Comparison of ENCODE assay signal across 10 mouse cellular contexts in genomic region chr19:4810746-4811062, GRCm38 (mm10). TPM values are rescaled to one million over a fixed set of nuclear protein-coding genes. Genes with fewer than 3 reads are reported as not detected.
DNase-seq lines count a peak whose midpoint lies in the region; ATAC-seq and TF ChIP-seq lines count a peak whose summit lies in the region.
"Had no signal": no experiment of that assay in that cellular context is flagged by ENCODE, and none has a peak within 500 bp of the region (broad histone marks: within the 10 kb centered on the region; RNA-seq: fewer than 3 reads in every experiment).

No protein-coding gene starts in this region.

- H3K9ac ChIP-seq in ES-Bruce4 (ENCODE audit: low read depth, poor library complexity, severe bottlenecking), result peak overlapping the region; percentile 64
- peak overlapping the region; percentile 64 for H3K9ac ChIP-seq in forebrain, embryonic 15.5 days (replicated peaks)
- peak overlapping the region; percentile 75 for H3K9ac ChIP-seq in liver, embryonic 16.5 days (ENCODE audit: low read depth, low read length)

- TF ChIP-seq EP300 in ES-Bruce4 (IDR thresholded peaks at IDR 0.05; ENCODE audit: insufficient read depth, low read depth, low read length), result no peak

- peaks cover 10% of the 10 kb centered on the region for H3K4me1 ChIP-seq in heart, embryonic 10.5 days
- H3K4me1 ChIP-seq in ES-Bruce4 (ENCODE audit: control insufficient read depth, insufficient read depth, low read length), result no peaks in the 10 kb centered on the region
- peaks cover 32% of the 10 kb centered on the region for H3K4me1 ChIP-seq in forebrain, embryonic 15.5 days
- peaks cover 23% of the 10 kb centered on the region for H3K4me1 ChIP-seq in liver, embryonic 16.5 days (ENCODE audit: control insufficient read depth, low read depth, low read length)

- peak overlapping the region; percentile 87 for H3K4me2 ChIP-seq in forebrain, embryonic 15.5 days (replicated peaks)
- peak overlapping the region; percentile 80 for H3K4me2 ChIP-seq in liver, embryonic 16.5 days (ENCODE audit: low read depth, low read length)

- H3K9me3 ChIP-seq in heart, embryonic 10.5 days, result no peaks in the 10 kb centered on the region
- H3K9me3 ChIP-seq in ES-Bruce4 (replicated peaks; ENCODE audit: control insufficient read depth, insufficient read depth, low read length, poor library complexity, severe bottlenecking), result no peaks in the 10 kb centered on the region
- no peaks in the 10 kb centered on the region for H3K9me3 ChIP-seq in forebrain, embryonic 15.5 days
- H3K9me3 ChIP-seq in liver, embryonic 16.5 days (replicated peaks; ENCODE audit: control insufficient read depth, low read length), result no peaks in the 10 kb centered on the region

- no peaks in the 10 kb centered on the region for H3K27me3 ChIP-seq in heart, embryonic 10.5 days (ENCODE audit: insufficient read depth, poor library complexity, severe bottlenecking)
- no peaks in the 10 kb centered on the region for H3K27me3 ChIP-seq in ES-Bruce4 (ENCODE audit: control insufficient read depth, insufficient read depth, low read length, poor library complexity, severe bottlenecking)
- H3K27me3 ChIP-seq in forebrain, embryonic 15.5 days, result no peaks in the 10 kb centered on the region
- no peaks in the 10 kb centered on the region for H3K27me3 ChIP-seq in liver, embryonic 16.5 days (ENCODE audit: control insufficient read depth, insufficient read depth, low read depth, low read length)

- no peaks in the 10 kb centered on the region for H3K36me3 ChIP-seq in heart, embryonic 10.5 days
- no peaks in the 10 kb centered on the region for H3K36me3 ChIP-seq in ES-Bruce4 (ENCODE audit: control insufficient read depth, insufficient read depth, low read length, poor library complexity, severe bottlenecking)
- H3K36me3 ChIP-seq in forebrain, embryonic 15.5 days, result 0 out of 2 replicates have a peak, but pooled peaks cover 3% of the 10 kb centered on the region
- H3K36me3 ChIP-seq in liver, embryonic 16.5 days (ENCODE audit: control insufficient read depth, insufficient read depth), result no peaks in the 10 kb centered on the region

- H3K27ac ChIP-seq in heart, embryonic 10.5 days, result peak overlapping the region; percentile 97
- H3K27ac ChIP-seq in ES-Bruce4 (ENCODE audit: insufficient read depth, low read length), result peak overlapping the region; percentile 95
- peak overlapping the region; percentile 96 for H3K27ac ChIP-seq in forebrain, embryonic 15.5 days (replicated peaks)
- peak overlapping the region; percentile 91 for H3K27ac ChIP-seq in liver, embryonic 16.5 days (ENCODE audit: low read length)

- ATAC-seq in forebrain, embryonic 15.5 days (replicated peaks), result no peak
- ATAC-seq in liver, embryonic 16.5 days (ENCODE audit: low read depth), result no peak
- no peak for ATAC-seq in monocyte, adult 5-6 weeks (replicated peaks; ENCODE audit: insufficient number of reproducible peaks, low FRiP score, low TSS enrichment, poor library complexity, severe bottlenecking)

- no peak for DNase-seq in heart, embryonic 10.5 days (ENCODE audit: low spot score)
- DNase-seq in heart, adult 18-20 months, result no peak
- no peak for DNase-seq in thymus, adult 18-20 months
- DNase-seq in adipocyte (ENCODE audit: low spot score), result no peak

- peak overlapping the region; percentile 92 for H3K4me3 ChIP-seq in heart, embryonic 10.5 days
- H3K4me3 ChIP-seq in ES-Bruce4 (ENCODE audit: low read depth, low read length), result peak overlapping the region; percentile 79
- H3K4me3 ChIP-seq in forebrain, embryonic 15.5 days, result peak overlapping the region; percentile 97
- H3K4me3 ChIP-seq in liver, embryonic 16.5 days (ENCODE audit: low read depth, low read length), result peak overlapping the region; percentile 87

- no peak for TF ChIP-seq POLR2A in ES-Bruce4 (IDR thresholded peaks at IDR 0.05; ENCODE audit: insufficient read depth, low read length)

- 0% methylated on average over 17 of the region's 17 CpGs for WGBS in heart, embryonic 10.5 days
- 0% methylated on average over 16 of the region's 17 CpGs for WGBS in forebrain, embryonic 15.5 days
- 0% methylated on average over 17 of the region's 17 CpGs for WGBS in liver, embryonic 16.5 days (ENCODE audit: insufficient replicate concordance)

- no peak for TF ChIP-seq CTCF in ES-Bruce4 (IDR thresholded peaks at IDR 0.05; ENCODE audit: low read depth, low read length)

RNA-seq across cellular contexts. Expression of gene Gm21992, which starts 0.7 kb away (rescaled TPM):
- 21.5 and 23.0 TPM in 2 replicates for polyA plus RNA-seq in heart, embryonic 10.5 days (2016; fragmentation: Nextera tagmentation; extraction: Ambion mirVana)
- 10 to 100 TPM; 15.4 to 19.4 TPM for total RNA-seq in heart, adult 18-20 months (2021)
- 22.2 and 23.5 TPM in 2 replicates for polyA plus RNA-seq in ES-Bruce4 (2011; ENCODE audit: insufficient read depth, insufficient read length, low read depth, missing spikeins)
- 31.3 and 43.7 TPM in 2 replicates for polyA plus RNA-seq in forebrain, embryonic 15.5 days (2015; fragmentation: Nextera tagmentation; extraction: Ambion mirVana)
- polyA plus RNA-seq in liver, embryonic 16.5 days (2015; fragmentation: Nextera tagmentation; extraction: Ambion mirVana), result 11.7 and 13.7 TPM in 2 replicates
- total RNA-seq in monocyte, adult 5-6 weeks (2017), result 15.1 to 25.6 TPM (median 19.0 TPM) in 3 replicates

RNA-seq across cellular contexts. Expression of gene Rbm14, which starts 0.7 kb away (rescaled TPM):
- 78.0 and 92.7 TPM in 2 replicates for polyA plus RNA-seq in heart, embryonic 10.5 days (2016; fragmentation: Nextera tagmentation; extraction: Ambion mirVana)
- 10 to 100 TPM; 16.6 to 17.9 TPM for total RNA-seq in heart, adult 18-20 months (2021)
- 79.2 and 85.2 TPM in 2 replicates for polyA plus RNA-seq in ES-Bruce4 (2011; ENCODE audit: insufficient read depth, insufficient read length, low read depth, missing spikeins)
- 81.4 and 84.6 TPM in 2 replicates for polyA plus RNA-seq in forebrain, embryonic 15.5 days (2015; fragmentation: Nextera tagmentation; extraction: Ambion mirVana)
- polyA plus RNA-seq in liver, embryonic 16.5 days (2015; fragmentation: Nextera tagmentation; extraction: Ambion mirVana), result 39.1 and 41.2 TPM in 2 replicates
- total RNA-seq in monocyte, adult 5-6 weeks (2017), result 6.2 to 21.3 TPM (median 6.9 TPM) in 3 replicates

RNA-seq across cellular contexts. Expression of gene Rbm4, which starts 17.0 kb away (rescaled TPM):
- 59.6 and 68.1 TPM in 2 replicates for polyA plus RNA-seq in heart, embryonic 10.5 days (2016; fragmentation: Nextera tagmentation; extraction: Ambion mirVana)
- total RNA-seq in heart, adult 18-20 months (2021), result 10 to 100 TPM; 38.8 to 43.3 TPM
- polyA plus RNA-seq in ES-Bruce4 (2011; ENCODE audit: insufficient read depth, insufficient read length, low read depth, missing spikeins), result 67.6 and 72.7 TPM in 2 replicates
- polyA plus RNA-seq in forebrain, embryonic 15.5 days (2015; fragmentation: Nextera tagmentation; extraction: Ambion mirVana), result 93.0 and 114 TPM in 2 replicates
- 28.3 and 29.2 TPM in 2 replicates for polyA plus RNA-seq in liver, embryonic 16.5 days (2015; fragmentation: Nextera tagmentation; extraction: Ambion mirVana)
- total RNA-seq in monocyte, adult 5-6 weeks (2017), result 67.3 to 110 TPM (median 84.7 TPM) in 3 replicates

RNA-seq across cellular contexts. Expression of gene Ccs, which starts 28.4 kb away (rescaled TPM):
- polyA plus RNA-seq in heart, embryonic 10.5 days (2016; fragmentation: Nextera tagmentation; extraction: Ambion mirVana), result 39.7 and 54.2 TPM in 2 replicates
- 10 to 100 TPM; 30.0 to 30.6 TPM for total RNA-seq in heart, adult 18-20 months (2021)
- 36.6 and 37.3 TPM in 2 replicates for polyA plus RNA-seq in ES-Bruce4 (2011; ENCODE audit: insufficient read depth, insufficient read length, low read depth, missing spikeins)
- 36.9 and 39.6 TPM in 2 replicates for polyA plus RNA-seq in forebrain, embryonic 15.5 days (2015; fragmentation: Nextera tagmentation; extraction: Ambion mirVana)
- 55.2 and 57.1 TPM in 2 replicates for polyA plus RNA-seq in liver, embryonic 16.5 days (2015; fragmentation: Nextera tagmentation; extraction: Ambion mirVana)
- total RNA-seq in monocyte, adult 5-6 weeks (2017), result 18.7 to 42.7 TPM (median 33.6 TPM) in 3 replicates

RNA-seq across cellular contexts. Expression of gene Ccdc87, which starts 28.5 kb away (rescaled TPM):
- polyA plus RNA-seq in heart, embryonic 10.5 days (2016; fragmentation: Nextera tagmentation; extraction: Ambion mirVana), result 0.17 TPM in 1 of 2 replicates, not detected in the other
- total RNA-seq in heart, adult 18-20 months (2021), result under 1 TPM in 1 of 2 experiments, not detected in 1; 0.10 TPM
- 0.27 TPM in 1 of 2 replicates, not detected in the other for polyA plus RNA-seq in ES-Bruce4 (2011; ENCODE audit: insufficient read depth, insufficient read length, low read depth, missing spikeins)
- 0.41 and 0.74 TPM in 2 replicates for polyA plus RNA-seq in forebrain, embryonic 15.5 days (2015; fragmentation: Nextera tagmentation; extraction: Ambion mirVana)
- polyA plus RNA-seq in liver, embryonic 16.5 days (2015; fragmentation: Nextera tagmentation; extraction: Ambion mirVana), result not detected in 2 replicates
- total RNA-seq in monocyte, adult 5-6 weeks (2017), result not detected in 3 replicates
- total RNA-seq: gastrocnemius, adult 18-20 months had no signal
- polyA plus RNA-seq: thymus, postnatal 0 days had no signal
